8 mouse cellular contexts compared by ENCODE assay signal in genomic region chr17:56139355-56139754, GRCm38 (mm10). TPM values are rescaled to one million over a fixed set of nuclear protein-coding genes. Genes with fewer than 3 reads are reported as not detected.
A peak's percentile ranks its signal among the peaks of the same experiment; 100 is the strongest.
DNase-seq lines count a peak whose midpoint lies in the region; ATAC-seq and TF ChIP-seq lines count a peak whose summit lies in the region.

No protein-coding gene starts in this region.

- H3K36me3 ChIP-seq in intestine, embryonic 16.5 days (ENCODE audit: control insufficient read depth, insufficient read depth, low read length), result no peaks in the 10 kb centered on the region

- no peaks in the 10 kb centered on the region for H3K27me3 ChIP-seq in cerebellum, adult 2 months (ENCODE audit: control insufficient read depth, insufficient read depth, low read length)
- H3K27me3 ChIP-seq in intestine, embryonic 16.5 days (replicated peaks; ENCODE audit: control insufficient read depth, insufficient read depth, low read length), result peaks cover 54% of the 10 kb centered on the region

- no peak for TF ChIP-seq POLR2A in cerebellum, adult 2 months (IDR thresholded peaks at IDR 0.05; ENCODE audit: borderline replicate concordance, insufficient read depth, low read length)

- peak overlapping the region; percentile 60 for H3K4me3 ChIP-seq in cerebellum, adult 2 months (replicated peaks; ENCODE audit: insufficient read depth, low read depth, low read length)
- peak overlapping the region; percentile 70 for H3K4me3 ChIP-seq in intestine, embryonic 16.5 days (ENCODE audit: low read length)

- DNase-seq in cerebellum, adult 2 months, result peak; percentile 55 to 56
- DNase-seq in right cerebral cortex, adult 18-20 months, result peak; percentile 63
- DNase-seq in right cerebral cortex, postnatal 36 days (ENCODE audit: low spot score in 2 of 2), result no peak
- DNase-seq in right cerebral cortex, postnatal 4 days, result peak; percentile 62

- H3K9me3 ChIP-seq in intestine, embryonic 16.5 days (ENCODE audit: control insufficient read depth, low read length), result no peaks in the 10 kb centered on the region

- 8% methylated on average over 20 of the region's 21 CpGs for WGBS in cerebellum, adult 2 months
- 8% methylated on average over 21 of the region's 21 CpGs for WGBS in intestine, embryonic 16.5 days

- peak overlapping the region; percentile 43; the same call in 1 of the 2 replicates for H3K27ac ChIP-seq in cerebellum, adult 2 months (ENCODE audit: insufficient read depth, low read length)
- H3K27ac ChIP-seq in intestine, embryonic 16.5 days (ENCODE audit: low read length), result no peak overlapping the region

- no peak for TF ChIP-seq CTCF in cerebellum, adult 2 months (IDR thresholded peaks at IDR 0.05; ENCODE audit: borderline replicate concordance, insufficient read depth, low read depth, low read length)

- peaks cover 13% of the 10 kb centered on the region for H3K4me1 ChIP-seq in cerebellum, adult 2 months (ENCODE audit: control insufficient read depth, insufficient read depth, low read length)
- peaks cover 23% of the 10 kb centered on the region for H3K4me1 ChIP-seq in intestine, embryonic 16.5 days (ENCODE audit: control insufficient read depth, insufficient read depth, low read length)

- ATAC-seq in cerebellum, adult (ENCODE audit: insufficient number of reproducible peaks, low FRiP score, low TSS enrichment), result no peak
- no peak for ATAC-seq in intestine, embryonic 16.5 days
- no peak for ATAC-seq in CD4-positive, CD25-positive, alpha-beta regulatory T cell, adult 4 months
- no peak for ATAC-seq in erythroblast, adult 5-6 weeks (replicated peaks; ENCODE audit: low FRiP score, poor library complexity, severe bottlenecking)

- peak overlapping the region; percentile 99 for H3K4me2 ChIP-seq in intestine, embryonic 16.5 days (ENCODE audit: low read depth, low read length)

- H3K9ac ChIP-seq in intestine, embryonic 16.5 days (ENCODE audit: low read depth, low read length), result peak overlapping the region; percentile 60

RNA-seq across cellular contexts. Expression of gene Sema6b, which starts 0.8 kb away (rescaled TPM):
- 51.8 and 54.3 TPM in 2 replicates for polyA plus RNA-seq in cerebellum, adult 2 months (2012; rRNA removed)
- 0.81 and 0.99 TPM in 2 replicates for polyA plus RNA-seq in intestine, embryonic 16.5 days (2015; fragmentation: Nextera tagmentation; extraction: Ambion mirVana)
- polyA plus RNA-seq in CD4-positive, CD25-positive, alpha-beta regulatory T cell, adult 4 months (2017; shearing (Covaris generic)), result not detected
- 0.19 TPM in 1 of 2 replicates, not detected in the other for total RNA-seq in erythroblast, adult 5-6 weeks (2015; ENCODE audit: low replicate concordance)
- total RNA-seq in erythroblast, adult 5-6 weeks (2017; ENCODE audit: low replicate concordance), result 0.56 and 1.4 TPM in 2 replicates

RNA-seq across cellular contexts. Expression of gene Lrg1, which starts 17.6 kb away (rescaled TPM):
- polyA plus RNA-seq in cerebellum, adult 2 months (2012; rRNA removed), result 0.93 and 1.6 TPM in 2 replicates
- polyA plus RNA-seq in intestine, embryonic 16.5 days (2015; fragmentation: Nextera tagmentation; extraction: Ambion mirVana), result 0.47 and 0.57 TPM in 2 replicates
- polyA plus RNA-seq in CD4-positive, CD25-positive, alpha-beta regulatory T cell, adult 4 months (2017; shearing (Covaris generic)), result not detected
- total RNA-seq in erythroblast, adult 5-6 weeks (2015; ENCODE audit: low replicate concordance), result 6.7 and 9.4 TPM in 2 replicates
- 4.5 and 11.8 TPM in 2 replicates for total RNA-seq in erythroblast, adult 5-6 weeks (2017; ENCODE audit: low replicate concordance)

RNA-seq across cellular contexts. Expression of gene Plin5, which starts 22.0 kb away (rescaled TPM):
- polyA plus RNA-seq in cerebellum, adult 2 months (2012; rRNA removed), result 0.38 and 0.54 TPM in 2 replicates
- 0.48 and 0.57 TPM in 2 replicates for polyA plus RNA-seq in intestine, embryonic 16.5 days (2015; fragmentation: Nextera tagmentation; extraction: Ambion mirVana)
- not detected for polyA plus RNA-seq in CD4-positive, CD25-positive, alpha-beta regulatory T cell, adult 4 months (2017; shearing (Covaris generic))
- 0.58 TPM in 1 of 2 replicates, not detected in the other for total RNA-seq in erythroblast, adult 5-6 weeks (2015; ENCODE audit: low replicate concordance)
- total RNA-seq in erythroblast, adult 5-6 weeks (2017; ENCODE audit: low replicate concordance), result 0.60 and 0.98 TPM in 2 replicates

RNA-seq across cellular contexts. Expression of gene Tnfaip8l1, which starts 22.9 kb away (rescaled TPM):
- 1.7 and 1.9 TPM in 2 replicates for polyA plus RNA-seq in cerebellum, adult 2 months (2012; rRNA removed)
- polyA plus RNA-seq in intestine, embryonic 16.5 days (2015; fragmentation: Nextera tagmentation; extraction: Ambion mirVana), result 10.6 and 12.7 TPM in 2 replicates
- 10 to 100 TPM; 30.3 to 43.4 TPM for polyA plus RNA-seq in CD4-positive, CD25-positive, alpha-beta regulatory T cell, adult 4 months (2017; shearing (Covaris generic))
- total RNA-seq in erythroblast, adult 5-6 weeks (2015; ENCODE audit: low replicate concordance), result 0.38 and 0.84 TPM in 2 replicates
- 0.28 TPM in 1 of 2 replicates, not detected in the other for total RNA-seq in erythroblast, adult 5-6 weeks (2017; ENCODE audit: low replicate concordance)

RNA-seq across cellular contexts. Expression of gene Plin4, which starts 29.8 kb away (rescaled TPM):
- polyA plus RNA-seq in cerebellum, adult 2 months (2012; rRNA removed), result 1.1 and 1.7 TPM in 2 replicates
- polyA plus RNA-seq in intestine, embryonic 16.5 days (2015; fragmentation: Nextera tagmentation; extraction: Ambion mirVana), result 0.11 and 0.23 TPM in 2 replicates
- not detected for polyA plus RNA-seq in CD4-positive, CD25-positive, alpha-beta regulatory T cell, adult 4 months (2017; shearing (Covaris generic))
- total RNA-seq in erythroblast, adult 5-6 weeks (2015; ENCODE audit: low replicate concordance), result not detected in 2 replicates
- not detected in 2 replicates for total RNA-seq in erythroblast, adult 5-6 weeks (2017; ENCODE audit: low replicate concordance)

Comparison
In these comparisons a context has a peak if more than half of its experiments do, and no peak if none do; other contexts are left out.
1. DNase-seq: peak in cerebellum, adult 2 months (2 of 2), right cerebral cortex, adult 18-20 months (single experiment) and right cerebral cortex, postnatal 4 days (single experiment); none in right cerebral cortex, postnatal 36 days (0 of 2).
2. RNA of gene Sema6b, which starts 0.8 kb away (polyA plus RNA-seq): 51.8 to 54.3 TPM in cerebellum, adult 2 months; 0.81 to 0.99 TPM in intestine, embryonic 16.5 days and not detected in CD4-positive, CD25-positive, alpha-beta regulatory T cell, adult 4 months; every median in the first group is over 10 times any median in the second.